Mouse (Mus musculus): Measurements from ENCODE around the gene Ntan1.

- TF ChIP-seq CTCF (conservative IDR thresholded peaks at IDR 0.05; ENCODE audit: insufficient read depth, insufficient read length, low read depth, low read length): no peak
- TF ChIP-seq POLR2A (IDR thresholded peaks at IDR 0.05; ENCODE audit: low read depth, low read length): no peak
These were observed 10.2 kb upstream of the Ntan1 start for GRCm38 (mm10) chr16:13808410-13808809.

Measured in kidney, adult 2 months (tissue).